8 mouse cellular contexts compared by ENCODE assay signal in genomic region chr10:54074247-54074608, GRCm38 (mm10). TPM values are rescaled to one million over a fixed set of nuclear protein-coding genes. Genes with fewer than 3 reads are reported as not detected.
DNase-seq lines count a peak whose midpoint lies in the region; ATAC-seq and TF ChIP-seq lines count a peak whose summit lies in the region.

No protein-coding gene starts in this region.

- no peaks in the 10 kb centered on the region for H3K36me3 ChIP-seq in hindbrain, embryonic 14.5 days (replicated peaks; ENCODE audit: control insufficient read depth, insufficient read depth)
- H3K36me3 ChIP-seq in liver, postnatal 0 days (replicated peaks; ENCODE audit: insufficient read depth, low read length), result no peaks in the 10 kb centered on the region
- H3K36me3 ChIP-seq in thymus, adult 2 months (ENCODE audit: control insufficient read depth, insufficient read depth, low read length), result peaks cover 4% of the 10 kb centered on the region; the same call in 1 of the 2 replicates

- H3K4me3 ChIP-seq in hindbrain, embryonic 14.5 days (replicated peaks; ENCODE audit: low read length), result peak overlapping the region; percentile 83
- H3K4me3 ChIP-seq in liver, postnatal 0 days (ENCODE audit: low read depth, low read length), result peak overlapping the region; percentile 78
- H3K4me3 ChIP-seq in thymus, adult 2 months (ENCODE audit: control insufficient read depth, insufficient read depth, low read length), result peak overlapping the region; percentile 82

- H3K27me3 ChIP-seq in hindbrain, embryonic 14.5 days (ENCODE audit: control insufficient read depth, insufficient read depth, low read length), result peaks cover 14% of the 10 kb centered on the region
- no peaks in the 10 kb centered on the region for H3K27me3 ChIP-seq in liver, postnatal 0 days (ENCODE audit: insufficient read depth, low read length)
- no peaks in the 10 kb centered on the region for H3K27me3 ChIP-seq in thymus, adult 2 months (ENCODE audit: control insufficient read depth, insufficient read depth, low read length)

- 2% methylated on average over 14 of the region's 14 CpGs for WGBS in hindbrain, embryonic 14.5 days
- under 1% methylated on average over 14 of the region's 14 CpGs for WGBS in liver, postnatal 0 days (ENCODE audit: insufficient replicate concordance)
- 3% methylated on average over 14 of the region's 14 CpGs for WGBS in thymus, adult 2 months

- TF ChIP-seq CTCF in liver, postnatal 0 days (IDR thresholded peaks at IDR 0.05; ENCODE audit: low read depth), result no peak
- no peak for TF ChIP-seq CTCF in thymus, adult 2 months (IDR thresholded peaks at IDR 0.05; ENCODE audit: borderline replicate concordance, control insufficient read depth, extremely low read depth, insufficient read depth, low read length, poor library complexity)

- H3K4me1 ChIP-seq in hindbrain, embryonic 14.5 days (replicated peaks; ENCODE audit: control insufficient read depth, insufficient read depth, low read length), result peaks cover 13% of the 10 kb centered on the region; the same call in 1 of the 2 replicates
- H3K4me1 ChIP-seq in liver, postnatal 0 days (ENCODE audit: insufficient read depth), result peaks cover 11% of the 10 kb centered on the region
- H3K4me1 ChIP-seq in thymus, adult 2 months (replicated peaks; ENCODE audit: control insufficient read depth, insufficient read depth, low read length), result peaks cover 20% of the 10 kb centered on the region

- 0 out of 2 replicates have a peak, but pooled peaks have one; percentile 2 for ATAC-seq in hindbrain, embryonic 14.5 days (ENCODE audit: low FRiP score)
- ATAC-seq in liver, postnatal 0 days, result peak; percentile 32
- ATAC-seq in monocyte, adult 5-6 weeks (replicated peaks; ENCODE audit: insufficient number of reproducible peaks, low FRiP score, low TSS enrichment, poor library complexity, severe bottlenecking), result no peak

- TF ChIP-seq EP300 in liver, postnatal 0 days (IDR thresholded peaks at IDR 0.05; ENCODE audit: low read depth), result 0 out of 2 replicates have a peak, but pooled peaks have one; percentile 11

- no peaks in the 10 kb centered on the region for H3K9me3 ChIP-seq in hindbrain, embryonic 14.5 days (ENCODE audit: control insufficient read depth, low read length)
- H3K9me3 ChIP-seq in liver, postnatal 0 days (ENCODE audit: low read length), result no peaks in the 10 kb centered on the region

- peak; percentile 42 to 46 for DNase-seq in adrenal gland, adult 18-20 months (ENCODE audit: low spot score in 2 of 2)
- DNase-seq in adrenal gland, postnatal 14 days, result no peak
- peak; percentile 14 for DNase-seq in urinary bladder, postnatal 14 days (ENCODE audit: low spot score)
- no peak for DNase-seq in urinary bladder, postnatal 25 days (ENCODE audit: low spot score)
- no peak for DNase-seq in hindbrain, embryonic 14.5 days (ENCODE audit: low spot score)
- DNase-seq in liver, postnatal 0 days, result peak; percentile 70
- peak; percentile 58 for DNase-seq in thymus, adult 2 months

- H3K4me2 ChIP-seq in hindbrain, embryonic 14.5 days (replicated peaks), result peak overlapping the region; percentile 99
- H3K4me2 ChIP-seq in liver, postnatal 0 days (ENCODE audit: low read depth, low read length), result peak overlapping the region; percentile 89

- H3K27ac ChIP-seq in hindbrain, embryonic 14.5 days, result no peak overlapping the region
- peak overlapping the region; percentile 89 for H3K27ac ChIP-seq in liver, postnatal 0 days (ENCODE audit: low read depth)
- H3K27ac ChIP-seq in thymus, adult 2 months (ENCODE audit: control insufficient read depth, insufficient read depth, low read length), result peak overlapping the region; percentile 54

- H3K9ac ChIP-seq in hindbrain, embryonic 14.5 days, result peak overlapping the region; percentile 69
- H3K9ac ChIP-seq in liver, postnatal 0 days (replicated peaks), result peak overlapping the region; percentile 83

- no peak for TF ChIP-seq POLR2A in thymus, adult 2 months (IDR thresholded peaks at IDR 0.05; ENCODE audit: control insufficient read depth, extremely low read depth, insufficient read depth, low read length, poor library complexity)

RNA-seq across cellular contexts. Expression of gene Man1a, which starts 2.2 kb away (rescaled TPM):
- 100 to 1,000 TPM in 1 of 2 experiments, 10 to 100 TPM in 1; 21.8 to 204 TPM for total RNA-seq in adrenal gland, adult 18-20 months (2021)
- total RNA-seq in adrenal gland, postnatal 14 days (2021), result 80.7 and 83.5 TPM in 2 replicates
- polyA plus RNA-seq in hindbrain, embryonic 14.5 days (2014; fragmentation: Nextera tagmentation; extraction: Ambion mirVana), result 7.6 and 7.9 TPM in 2 replicates
- polyA plus RNA-seq in liver, postnatal 0 days (2015; fragmentation: Nextera tagmentation; extraction: Ambion mirVana), result 13.2 and 15.2 TPM in 2 replicates
- 26.5 and 30.1 TPM in 2 replicates for polyA plus RNA-seq in thymus, adult 2 months (2012; rRNA removed)
- 119 to 131 TPM (median 129 TPM) in 3 replicates for total RNA-seq in monocyte, adult 5-6 weeks (2017)

Comparison
In these comparisons a context has a peak if more than half of its experiments do, and no peak if none do; other contexts are left out.
1. DNase-seq: peak in adrenal gland, adult 18-20 months (2 of 2), urinary bladder, postnatal 14 days (single experiment), liver, postnatal 0 days (single experiment) and thymus, adult 2 months (single experiment); none in adrenal gland, postnatal 14 days (single experiment), urinary bladder, postnatal 25 days (single experiment) and hindbrain, embryonic 14.5 days (single experiment).
2. Peak in every context shown above with its lines, with median percentiles within 50 percentile points of each other: H3K4me3 ChIP-seq.